Mouse (Mus musculus) G1E-ER4 (cell line): Measurements from ENCODE around the gene Mtx2. TPM values are rescaled to one million over a fixed set of nuclear protein-coding genes. Genes with fewer than 3 reads are reported as not detected.

ENCODE experiments used
- GATA1 ChIP-seq: IDR thresholded peaks from one replicate; pipeline ENCODE4 v1.8.0; 2012; ENCODE audit warnings: low read length, inconsistent platforms
- polyA plus RNA-seq: library from polyadenylated mRNA; stranded (reverse); fragments of >175 nt; gene quantifications from 2 replicates; pipeline ENCODE4 v1.2.3, GENCODE M21; 2012

The Mtx2 gene
- polyA plus RNA-seq, 1 experiment, result 122 TPM

DNA sequence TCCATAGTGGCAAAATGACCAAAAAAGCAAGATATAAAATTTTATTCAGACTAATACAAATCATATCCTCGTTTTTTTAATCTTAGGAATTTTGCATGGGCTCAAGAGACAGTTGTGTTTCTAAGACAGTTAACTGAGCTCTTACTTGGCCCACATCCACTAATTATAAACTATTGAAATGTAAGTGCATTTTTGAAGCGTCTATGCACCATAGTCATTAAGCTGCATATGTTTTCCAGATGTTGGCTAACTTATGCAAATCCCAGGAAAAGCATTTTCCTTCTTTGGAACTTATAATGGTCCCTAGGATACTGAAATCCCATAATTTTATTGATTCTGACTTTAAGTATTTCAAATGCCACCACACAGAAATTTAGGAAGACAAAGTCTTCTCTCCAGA, 68.5 kb downstream of the Mtx2 start:
- no peak for TF ChIP-seq GATA1

DNA sequence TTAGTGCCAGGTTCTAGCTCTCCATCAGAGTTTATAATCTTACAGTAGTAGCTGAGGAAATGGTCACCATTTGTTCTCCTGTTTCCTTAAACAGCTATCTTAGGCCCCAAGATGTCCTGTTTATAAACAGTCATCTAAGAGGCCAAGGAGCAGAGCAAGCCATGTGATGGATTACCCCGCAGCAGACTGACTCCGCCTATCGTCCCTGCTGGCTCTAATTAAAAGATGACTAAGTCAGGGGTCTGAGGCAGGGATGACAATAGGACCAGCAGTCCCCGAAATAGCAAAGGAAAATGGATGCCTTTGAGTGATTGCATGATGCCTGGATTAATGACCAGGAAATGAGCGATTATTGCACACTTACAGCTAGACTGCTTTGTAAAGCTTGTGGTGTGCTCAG, 74.4 kb downstream of the Mtx2 start:
- no peak for TF ChIP-seq GATA1

DNA sequence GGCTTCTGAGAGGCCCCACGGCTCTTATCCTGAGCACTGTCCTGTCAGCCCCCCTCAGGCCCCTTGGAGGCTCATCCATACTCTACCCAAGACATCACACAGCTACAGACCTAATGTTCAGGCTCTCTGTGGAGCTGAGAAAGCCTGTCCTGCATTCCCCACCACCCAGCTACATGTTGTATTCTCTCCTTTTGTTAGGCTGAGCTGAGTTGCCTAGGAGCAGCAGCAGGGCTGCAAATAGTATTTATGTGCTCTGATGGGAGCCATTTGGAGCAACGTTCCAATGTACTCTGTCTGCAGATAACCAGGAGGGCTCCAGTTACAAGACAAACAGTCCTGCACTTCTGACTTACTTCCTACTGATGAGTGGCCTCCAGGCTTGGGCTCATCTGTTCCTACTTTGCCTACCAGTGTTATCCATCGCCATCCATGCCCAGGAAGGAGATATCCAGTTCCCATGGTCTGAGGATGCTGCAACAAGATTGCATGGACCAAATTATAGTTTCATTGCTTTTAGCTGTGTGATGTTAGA, 76.2 kb downstream of the Mtx2 start:
- TF ChIP-seq GATA1, result no peak

DNA sequence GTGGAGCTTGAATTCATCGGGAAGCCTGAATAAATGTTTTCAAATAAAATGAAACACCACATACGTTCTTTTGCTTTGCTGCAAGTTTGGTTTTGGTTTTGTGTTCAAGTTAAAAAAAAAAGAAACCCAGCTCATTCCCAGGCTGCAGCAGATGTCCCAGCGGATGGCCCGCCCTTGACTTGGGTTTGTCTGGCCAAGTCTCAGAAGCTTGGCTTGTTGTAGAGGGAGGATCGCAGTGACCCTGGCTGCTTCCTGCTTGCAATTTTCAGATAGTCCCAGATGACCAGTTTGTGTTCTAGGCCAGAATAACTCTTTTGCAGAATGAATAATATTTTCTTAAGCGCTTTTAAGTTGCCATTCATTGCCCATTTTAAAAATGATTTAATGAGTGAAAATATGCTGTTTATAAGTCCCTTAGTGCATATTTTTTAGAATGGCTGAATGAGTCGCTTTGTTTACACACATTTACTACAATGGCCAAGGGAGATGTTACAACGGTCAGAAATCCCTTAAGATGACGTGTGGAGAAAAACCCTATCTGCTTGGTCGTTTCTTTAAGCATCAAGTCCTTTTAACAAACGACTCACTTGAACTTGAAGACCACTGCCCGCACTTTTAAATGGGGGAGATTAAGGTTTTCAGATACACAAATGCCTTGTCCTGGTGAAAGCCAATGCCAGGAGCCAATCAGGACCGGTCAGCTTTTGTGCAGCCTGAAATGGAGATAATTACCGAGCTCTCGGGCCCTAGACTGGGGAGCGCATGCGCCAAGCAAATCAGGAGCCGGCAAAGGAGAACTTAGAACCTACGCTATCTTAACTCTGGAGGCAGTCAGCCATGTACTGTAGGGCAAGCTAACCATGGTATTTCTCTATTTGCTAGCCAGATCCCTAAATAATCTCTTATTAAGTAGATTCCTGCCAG, 82.0 kb downstream of the Mtx2 start:
- TF ChIP-seq GATA1, result no peak

DNA sequence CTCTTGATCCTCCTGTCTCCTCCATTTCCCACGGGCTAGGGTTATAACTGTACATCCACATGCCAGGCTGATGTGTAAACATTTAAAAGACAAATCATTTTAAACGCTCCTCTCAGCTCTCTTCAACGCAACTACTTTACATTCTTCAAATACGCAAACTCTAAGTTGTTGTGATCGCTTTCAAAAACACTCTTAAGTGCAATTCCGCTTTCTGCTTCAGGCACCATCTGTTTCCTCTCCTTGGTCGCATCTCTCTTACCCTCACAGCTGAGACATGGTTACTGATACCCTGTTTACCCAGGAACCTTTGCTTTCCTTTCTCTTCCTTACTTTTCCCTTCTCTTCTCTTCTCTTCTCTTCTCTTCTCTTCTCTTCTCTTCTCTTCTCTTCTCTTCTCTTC, 86.4 kb downstream of the Mtx2 start:
- TF ChIP-seq GATA1, result no peak

DNA sequence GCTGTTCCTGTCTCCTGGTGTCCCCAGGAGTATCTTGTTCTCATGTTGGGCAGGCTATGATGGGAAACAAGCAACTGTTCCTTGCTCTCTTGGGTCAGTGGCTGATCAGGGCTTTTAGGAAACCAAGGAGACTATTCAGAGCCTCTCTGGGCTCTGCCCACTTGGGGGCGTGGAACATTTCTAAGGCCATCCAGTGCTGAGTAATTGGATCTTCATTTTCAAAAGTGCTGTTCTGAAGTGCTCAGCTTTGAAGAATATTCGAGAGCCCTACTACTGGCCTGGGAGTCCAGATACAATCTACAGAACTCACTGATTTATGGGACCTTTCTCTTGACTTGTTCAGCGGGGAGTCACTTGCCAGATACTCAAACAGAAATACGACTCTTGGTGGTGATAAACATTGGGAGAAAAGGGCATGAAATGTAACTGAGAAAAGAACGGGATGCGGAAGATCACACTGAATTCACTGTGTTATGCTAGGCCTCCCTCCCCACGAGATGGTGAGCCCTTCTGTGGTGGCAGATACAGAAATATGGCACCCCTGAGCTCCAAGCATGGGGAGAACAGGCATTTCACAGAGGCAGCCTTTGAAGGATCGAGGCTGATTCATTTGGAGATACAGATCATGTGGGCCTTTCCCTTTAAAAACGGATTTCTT, 92.4 kb downstream of the Mtx2 start:
- TF ChIP-seq GATA1, result no peak

DNA sequence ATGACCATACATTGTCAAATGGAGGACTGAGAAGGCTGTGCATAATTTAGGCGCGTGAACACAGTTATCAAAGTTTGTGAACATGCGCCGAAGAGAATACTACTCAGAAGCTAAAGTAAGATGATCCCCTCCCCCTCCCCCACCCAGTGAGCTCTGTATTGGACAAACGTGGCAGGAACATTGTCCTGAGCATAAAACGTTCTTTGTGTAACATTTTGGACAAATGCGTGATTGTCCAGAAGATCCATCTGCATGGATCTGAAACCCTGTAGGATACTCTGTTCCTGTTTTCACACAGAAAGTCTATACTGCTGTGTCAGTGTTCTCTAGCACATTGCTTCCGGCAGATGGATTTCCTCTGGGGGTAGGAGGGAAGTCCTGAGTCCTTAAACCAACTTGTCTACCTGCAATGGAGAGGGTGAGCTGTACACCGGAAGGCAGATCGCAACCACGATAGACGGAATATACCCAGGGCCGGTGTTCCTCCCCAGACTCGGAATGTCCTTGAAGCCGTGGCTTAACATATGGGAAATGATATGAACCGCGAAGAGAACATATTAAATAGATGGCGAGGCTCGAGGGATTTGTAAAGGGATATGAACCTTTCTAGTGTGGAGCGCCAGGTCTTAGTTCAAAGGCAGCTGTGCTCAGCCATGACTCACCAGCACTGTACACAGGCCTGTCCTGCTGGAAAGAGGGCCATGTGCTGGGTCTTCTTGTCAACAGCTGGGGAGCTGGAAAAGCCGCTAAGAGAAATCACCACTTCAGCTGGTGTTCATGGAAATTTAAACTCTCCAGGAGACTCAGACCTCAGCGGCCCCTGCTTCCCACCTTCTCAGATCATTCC, 100.6 kb downstream of the Mtx2 start:
- TF ChIP-seq GATA1, result no peak

Other genes with a start within 250 kb of the Mtx2 start
- 7.5 and 17.5 TPM in 2 replicates for gene Lnpk, start 246.4 kb upstream of the Mtx2 start, polyA plus RNA-seq
- gene Evx2, start 166.2 kb upstream of the Mtx2 start, polyA plus RNA-seq, result not detected in 2 replicates
- gene Hoxd13, start 157.5 kb upstream of the Mtx2 start, polyA plus RNA-seq, result not detected in 2 replicates
- gene Hoxd12, start 150.8 kb upstream of the Mtx2 start, polyA plus RNA-seq, result not detected in 2 replicates
- not detected in 2 replicates for gene Hoxd11, start 146.2 kb upstream of the Mtx2 start, polyA plus RNA-seq
- not detected in 2 replicates for gene Hoxd10, start 133.9 kb upstream of the Mtx2 start, polyA plus RNA-seq
- not detected in 2 replicates for gene Hoxd9, start 128.1 kb upstream of the Mtx2 start, polyA plus RNA-seq
- gene Hoxd8, start 121.2 kb upstream of the Mtx2 start, polyA plus RNA-seq, result not detected in 2 replicates
- not detected in 2 replicates for gene Hoxd3, start 113.9 kb upstream of the Mtx2 start, polyA plus RNA-seq
- gene Hoxd4, start 113.9 kb upstream of the Mtx2 start, polyA plus RNA-seq, result not detected in 2 replicates
- not detected in 2 replicates for gene Gm28230, start 99.1 kb upstream of the Mtx2 start, polyA plus RNA-seq
- not detected in 2 replicates for gene Hoxd1, start 62.8 kb upstream of the Mtx2 start, polyA plus RNA-seq